Mouse (Mus musculus) liver, embryonic 16.5 days (tissue): Measurements from ENCODE around the gene Dbil5. TPM values are rescaled to one million over a fixed set of nuclear protein-coding genes. Genes with fewer than 3 reads are reported as not detected.

Experiments used
- ATAC-seq: fragments of 200-750 bp; cut with Nextera tagmentation; 2 replicates; pipeline ENCODE4 v1.8.0; 2017; ENCODE audit warnings: low read depth, mild to moderate bottlenecking, moderate number of reproducible peaks, moderate library complexity
- H3K27ac ChIP-seq: fragments of 300-500 bp; sonication (generic); 2 replicates; pipeline ENCODE4 v1.5.1; 2014; ENCODE audit warnings: mild to moderate bottlenecking, low read length
- H3K27me3 ChIP-seq: fragments of 300-500 bp; sonication (generic); 2 replicates; pipeline ENCODE4 v1.6.1; 2014; ENCODE audit warnings: low read depth, low read length, mixed read lengths; ENCODE audit not compliant: control insufficient read depth, insufficient read depth
- H3K36me3 ChIP-seq: fragments of 300-500 bp; sonication (generic); 2 replicates; pipeline ENCODE4 v1.6.1; 2014; ENCODE audit warnings: mild to moderate bottlenecking; ENCODE audit not compliant: control insufficient read depth, insufficient read depth
- H3K4me1 ChIP-seq: fragments of 300-500 bp; sonication (generic); 2 replicates; pipeline ENCODE4 v1.6.1; 2014; ENCODE audit warnings: low read depth, low read length, mixed read lengths; ENCODE audit not compliant: control insufficient read depth
- H3K4me2 ChIP-seq: fragments of 300-500 bp; sonication (generic); 2 replicates; pipeline ENCODE4 v1.6.1; 2014; ENCODE audit warnings: low read depth, low read length, mixed read lengths
- H3K4me3 ChIP-seq: fragments of 300-500 bp; sonication (generic); 2 replicates; pipeline ENCODE4 v1.5.1; 2014; ENCODE audit warnings: low read depth, mild to moderate bottlenecking, low read length
- H3K9ac ChIP-seq: fragments of 300-500 bp; sonication (generic); 2 replicates; pipeline ENCODE4 v1.6.1; 2014; ENCODE audit warnings: low read depth, low read length
- H3K9me3 ChIP-seq: fragments of 300-500 bp; sonication (generic); replicated peaks from 2 replicates; pipeline ENCODE4 v1.6.1; 2016; ENCODE audit warnings: low read length; ENCODE audit not compliant: control insufficient read depth
- WGBS: fragments of 180-500 bp; shearing (Covaris S2); extraction: QIAGEN DNeasy Blood & Tissue Kit; methylation state at CpG from one replicate; pipeline ENCODE4 v1.1.7; 2014; ENCODE audit not compliant: insufficient replicate concordance; 5-methylcytosine and 5-hydroxymethylcytosine counted together
- polyA plus RNA-seq: library from polyadenylated mRNA; unstranded; fragments of >200 nt; fragmentation: Nextera tagmentation; extraction: Ambion mirVana; gene quantifications from 2 replicates; pipeline ENCODE4 v1.2.1, GENCODE M21; 2015

Gene Dbil5
- polyA plus RNA-seq, 1 experiment from 2014 or later = 0.15 TPM

- H3K4me1 ChIP-seq = peaks cover 10% of the 10 kb centered on the region
- ATAC-seq = no peak
- no peaks in the 10 kb centered on the region for H3K36me3 ChIP-seq
- no peak overlapping the region for H3K9ac ChIP-seq
- no peak overlapping the region for H3K4me3 ChIP-seq
- H3K4me2 ChIP-seq = no peak overlapping the region
- no peaks in the 10 kb centered on the region for H3K27me3 ChIP-seq
- H3K9me3 ChIP-seq = no peaks in the 10 kb centered on the region
- no peak overlapping the region for H3K27ac ChIP-seq
Measured at GRCm38 (mm10) chr11:76246439-76246838, 29.0 kb downstream of the Dbil5 start.

DNA sequence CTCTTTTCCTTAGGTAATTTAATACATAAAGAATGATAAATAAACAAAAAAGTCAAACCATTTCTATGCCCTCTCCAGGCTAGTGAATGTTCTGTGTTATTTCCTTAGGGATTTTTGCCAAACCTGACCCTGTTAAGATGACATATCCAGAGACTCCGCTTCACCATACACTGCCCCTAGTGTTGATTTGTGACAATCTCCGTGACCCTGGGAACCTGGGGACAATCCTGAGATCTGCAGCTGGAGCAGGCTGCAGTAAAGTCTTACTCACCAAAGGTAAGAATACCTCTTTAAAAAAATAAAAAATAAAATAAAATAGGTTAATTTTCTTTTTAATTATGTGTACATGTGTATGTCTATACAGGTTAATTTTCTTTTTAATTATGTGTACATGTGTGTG is 29.8 kb downstream of the Dbil5 start:
- H3K36me3 ChIP-seq = no peaks in the 10 kb centered on the region
- no peaks in the 10 kb centered on the region for H3K27me3 ChIP-seq
- H3K4me2 ChIP-seq = no peak overlapping the region
- H3K9ac ChIP-seq = no peak overlapping the region
- WGBS = 62% methylated on average over 2 of the region's 2 CpGs
- H3K4me3 ChIP-seq = no peak overlapping the region
- H3K9me3 ChIP-seq = no peaks in the 10 kb centered on the region
- H3K4me1 ChIP-seq = peaks cover 10% of the 10 kb centered on the region
- ATAC-seq = no peak
- H3K27ac ChIP-seq = no peak overlapping the region

DNA sequence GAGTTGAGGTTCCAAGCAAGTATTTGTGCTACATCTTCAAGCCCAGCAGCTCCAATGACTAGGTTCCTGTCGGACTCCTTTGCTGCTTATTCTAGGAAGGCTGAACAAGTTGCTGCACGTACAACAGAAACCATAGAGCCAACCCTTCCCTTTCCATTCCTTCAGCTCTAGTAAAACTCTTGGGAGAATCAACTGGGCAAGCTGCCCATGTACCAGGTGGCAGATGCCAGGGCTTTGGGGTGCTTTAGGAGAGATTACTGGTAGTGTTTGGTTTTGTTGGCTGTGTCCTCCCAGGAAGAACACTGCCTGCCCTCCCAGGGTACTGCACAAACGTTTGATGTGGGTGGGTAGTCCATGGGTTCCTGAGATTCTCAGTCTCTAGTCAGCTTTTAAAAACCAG is 34.6 kb downstream of the Dbil5 start:
- 60% methylated on average over 3 of the region's 3 CpGs for WGBS

DNA sequence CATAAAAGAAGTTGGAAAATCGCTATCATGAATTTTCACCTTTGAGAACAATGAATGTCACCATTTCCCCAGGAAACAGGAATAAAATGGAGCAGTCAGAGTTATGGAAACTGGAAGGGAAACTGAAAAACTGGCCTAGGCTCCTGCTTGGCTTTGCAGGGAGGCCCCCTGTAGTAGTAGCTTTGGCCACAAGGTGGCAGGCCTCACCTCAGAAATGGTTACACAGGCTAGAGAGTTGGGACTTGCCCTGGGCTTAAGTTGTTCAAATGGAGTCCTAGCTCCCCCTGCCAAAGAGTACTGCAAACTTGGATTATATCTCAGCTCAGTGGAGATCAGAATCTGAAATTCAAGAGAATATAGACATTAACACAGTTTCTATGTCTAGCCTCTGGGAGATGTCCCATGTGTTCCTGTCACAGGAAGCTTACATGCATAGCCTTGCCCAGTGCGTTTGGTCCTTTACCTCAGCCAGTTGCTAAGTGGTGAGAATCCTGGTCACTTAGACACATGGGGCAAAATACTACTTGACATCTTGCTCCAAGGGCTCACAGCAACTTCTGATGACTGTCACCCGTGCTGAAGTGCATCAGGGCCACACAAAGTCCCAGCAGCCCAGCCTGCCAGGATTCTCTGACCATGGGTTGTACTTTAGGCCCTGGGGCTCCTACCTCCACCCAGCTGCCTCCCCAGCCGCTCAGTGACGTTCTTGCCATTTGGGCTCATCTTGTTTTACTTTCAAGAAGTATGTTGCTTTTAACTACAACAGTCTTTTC is 35.9 kb downstream of the Dbil5 start:
- H3K27me3 ChIP-seq = no peaks in the 10 kb centered on the region
- H3K4me2 ChIP-seq = no peak overlapping the region
- H3K9me3 ChIP-seq = no peaks in the 10 kb centered on the region
- 48% methylated on average over 5 of the region's 5 CpGs for WGBS
- ATAC-seq = no peak
- H3K9ac ChIP-seq = no peak overlapping the region
- no peaks in the 10 kb centered on the region for H3K36me3 ChIP-seq
- no peaks in the 10 kb centered on the region for H3K4me1 ChIP-seq
- H3K27ac ChIP-seq = no peak overlapping the region
- no peak overlapping the region for H3K4me3 ChIP-seq

More for the DNA sequence above, 34.6 kb downstream of the Dbil5 start:
- ATAC-seq = no peak
- Histone ChIP-seq H3K9me3 (no peaks in the 10 kb centered on the region), H3K9ac (no peak overlapping the region), H3K36me3 (no peaks in the 10 kb centered on the region), H3K4me1 (no peaks in the 10 kb centered on the region), H3K4me3 (no peak overlapping the region), H3K4me2 (no peak overlapping the region), H3K27ac (no peak overlapping the region), H3K27me3 (no peaks in the 10 kb centered on the region)

DNA sequence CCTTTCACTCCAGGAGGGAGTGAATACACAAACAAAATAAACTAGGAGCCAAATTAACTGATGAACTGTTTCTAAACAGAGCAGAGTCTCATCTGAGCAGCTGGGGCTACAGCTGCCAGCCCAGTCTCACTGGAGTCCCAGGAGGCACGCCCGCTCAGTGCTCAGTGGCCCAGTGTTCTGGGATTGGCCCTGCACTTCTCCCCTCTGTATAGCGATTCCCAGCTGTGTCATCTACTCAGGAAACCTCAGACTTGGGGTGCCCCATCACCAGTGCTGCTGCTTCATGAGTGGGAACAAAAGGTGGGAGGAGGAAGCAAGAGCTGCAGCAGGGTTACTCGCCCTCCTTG is 36.5 kb downstream of the Dbil5 start:
- no peaks in the 10 kb centered on the region for H3K9me3 ChIP-seq
- no peak overlapping the region for H3K4me3 ChIP-seq
- H3K4me2 ChIP-seq = no peak overlapping the region
- no peak for ATAC-seq
- no peaks in the 10 kb centered on the region for H3K36me3 ChIP-seq
- no peaks in the 10 kb centered on the region for H3K4me1 ChIP-seq
- no peak overlapping the region for H3K27ac ChIP-seq
- WGBS = 78% methylated on average over 4 of the region's 4 CpGs
- no peak overlapping the region for H3K9ac ChIP-seq
- no peaks in the 10 kb centered on the region for H3K27me3 ChIP-seq

GRCm38 (mm10) chr11:76255431-76256001 is 38.1 kb downstream of the Dbil5 start:
- no peaks in the 10 kb centered on the region for H3K36me3 ChIP-seq
- H3K4me1 ChIP-seq = no peaks in the 10 kb centered on the region
- 62% methylated on average over 4 of the region's 4 CpGs for WGBS
- no peak overlapping the region for H3K4me3 ChIP-seq
- no peak overlapping the region for H3K4me2 ChIP-seq
- H3K9me3 ChIP-seq = no peaks in the 10 kb centered on the region
- H3K27ac ChIP-seq = no peak overlapping the region
- no peaks in the 10 kb centered on the region for H3K27me3 ChIP-seq
- no peak overlapping the region for H3K9ac ChIP-seq
- ATAC-seq = no peak

DNA sequence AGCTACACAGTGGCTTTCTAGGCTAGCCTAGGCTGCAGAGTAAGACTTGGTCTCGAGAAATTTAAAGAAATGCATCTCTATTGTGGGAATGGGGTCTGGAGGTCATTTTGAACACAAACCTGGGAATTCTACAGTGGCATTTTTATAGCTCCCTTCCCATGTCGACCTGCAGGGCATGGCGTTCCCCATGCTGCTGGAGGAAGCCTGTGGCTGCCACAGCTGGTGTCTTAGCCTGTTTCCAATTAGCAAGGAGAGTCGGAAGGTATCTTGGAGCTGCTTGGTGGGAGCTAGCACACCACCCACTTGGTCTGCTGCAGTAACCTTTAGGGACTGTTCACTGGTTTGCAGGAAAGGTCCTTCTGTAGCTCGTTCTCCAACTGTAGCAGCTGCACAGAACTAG is 38.7 kb downstream of the Dbil5 start:
- H3K4me3 ChIP-seq = no peak overlapping the region
- ATAC-seq = no peak
- H3K4me1 ChIP-seq = no peaks in the 10 kb centered on the region
- H3K9me3 ChIP-seq = no peaks in the 10 kb centered on the region
- no peaks in the 10 kb centered on the region for H3K36me3 ChIP-seq
- no peak overlapping the region for H3K27ac ChIP-seq
- H3K9ac ChIP-seq = no peak overlapping the region
- H3K27me3 ChIP-seq = no peaks in the 10 kb centered on the region
- H3K4me2 ChIP-seq = no peak overlapping the region
- WGBS = 43% methylated on average over 5 of the region's 5 CpGs

- no peaks in the 10 kb centered on the region for H3K27me3 ChIP-seq
- no peaks in the 10 kb centered on the region for H3K36me3 ChIP-seq
- no peaks in the 10 kb centered on the region for H3K4me1 ChIP-seq
- H3K4me3 ChIP-seq = no peak overlapping the region
- no peak for ATAC-seq
- WGBS = 56% methylated on average over 4 of the region's 4 CpGs
- no peak overlapping the region for H3K27ac ChIP-seq
- no peak overlapping the region for H3K9ac ChIP-seq
- H3K4me2 ChIP-seq = no peak overlapping the region
- no peaks in the 10 kb centered on the region for H3K9me3 ChIP-seq
Measured at GRCm38 (mm10) chr11:76257386-76257785, 40.0 kb downstream of the Dbil5 start.

DNA sequence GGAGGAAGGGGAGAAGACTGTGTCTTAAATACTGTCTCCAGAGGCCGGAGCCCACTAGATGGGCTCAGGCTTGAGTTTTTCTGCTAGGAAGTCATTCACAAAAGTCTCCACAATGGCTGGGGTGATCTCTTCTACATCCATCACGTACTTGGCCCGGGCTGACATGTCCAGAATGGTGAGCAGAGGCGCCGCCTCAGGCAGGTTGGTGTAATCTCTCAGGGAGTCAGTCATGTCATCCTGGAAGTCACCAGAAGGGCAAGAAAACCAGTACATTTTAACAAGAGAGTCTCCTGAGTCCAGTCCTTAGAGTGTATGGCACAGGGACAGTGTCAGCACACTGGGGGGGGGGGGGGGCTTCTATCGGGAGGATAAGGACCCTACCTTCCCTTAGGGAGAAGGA is 41.1 kb downstream of the Dbil5 start:
- H3K9ac ChIP-seq = no peak overlapping the region
- H3K4me1 ChIP-seq = no peaks in the 10 kb centered on the region
- H3K4me3 ChIP-seq = no peak overlapping the region
- no peaks in the 10 kb centered on the region for H3K36me3 ChIP-seq
- 66% methylated on average over 6 of the region's 6 CpGs for WGBS
- no peak overlapping the region for H3K27ac ChIP-seq
- no peak overlapping the region for H3K4me2 ChIP-seq
- no peak for ATAC-seq
- no peaks in the 10 kb centered on the region for H3K9me3 ChIP-seq
- H3K27me3 ChIP-seq = no peaks in the 10 kb centered on the region
